Mouse (Mus musculus) embryonic facial prominence, embryonic 10.5 days (tissue): ENCODE measurements around the gene Akap9. TPM values are rescaled to one million over a fixed set of nuclear protein-coding genes. Genes with fewer than 3 reads are reported as not detected.
"Not testable (repeated sequence)": the region's sequence is repeated elsewhere in the genome, so short reads cannot be mapped to it uniquely, and the experiment has no call there.

Source experiments
- DNase-seq: peaks from one replicate; pipeline ENCODE4 v3.0.0-alpha.2; 2017; ENCODE audit warnings: low spot score
- H3K27ac ChIP-seq: fragments of 300-500 bp; sonication (generic); replicated peaks from 2 replicates; pipeline ENCODE4 v1.5.1; 2016; ENCODE audit warnings: mild to moderate bottlenecking
- H3K27me3 ChIP-seq: fragments of 300-500 bp; sonication (generic); replicated peaks from 2 replicates; pipeline ENCODE4 v1.6.1; 2016; ENCODE audit warnings: low read depth, mild to moderate bottlenecking; ENCODE audit not compliant: poor library complexity, severe bottlenecking
- H3K36me3 ChIP-seq: fragments of 300-500 bp; sonication (generic); replicated peaks from 2 replicates; pipeline ENCODE4 v1.6.1; 2016; ENCODE audit warnings: mild to moderate bottlenecking, moderate library complexity
- H3K4me1 ChIP-seq: fragments of 300-500 bp; sonication (generic); 2 replicates; pipeline ENCODE4 v1.6.1; 2016
- H3K4me3 ChIP-seq: fragments of 300-500 bp; sonication (generic); 2 replicates; pipeline ENCODE4 v1.5.1; 2016; ENCODE audit warnings: mild to moderate bottlenecking, moderate library complexity
- H3K9me3 ChIP-seq: fragments of 300-500 bp; sonication (generic); 2 replicates; pipeline ENCODE4 v1.6.1; 2016; ENCODE audit warnings: mild to moderate bottlenecking
- WGBS: fragments of 180-500 bp; shearing (Covaris S2); methylation state at CpG from one replicate; pipeline ENCODE4 v1.1.7; 2016; 5-methylcytosine and 5-hydroxymethylcytosine counted together
- polyA plus RNA-seq: library from polyadenylated mRNA; unstranded; fragments of >200 nt; fragmentation: Nextera tagmentation; extraction: Ambion mirVana; gene quantifications from 2 replicates; pipeline ENCODE4 v1.2.1, GENCODE M21; 2016

Gene Akap9
- polyA plus RNA-seq = 113 and 119 TPM in 2 replicates

- H3K4me1 ChIP-seq = peaks cover 27% of the 10 kb centered on the region
- H3K9me3 ChIP-seq = no peaks in the 10 kb centered on the region
- H3K36me3 ChIP-seq = 0 out of 2 replicates have a peak, but pooled peaks cover 5% of the 10 kb centered on the region
- H3K27me3 ChIP-seq = no peaks in the 10 kb centered on the region
- WGBS = under 1% methylated on average over 82 of the region's 82 CpGs
- peak; percentile 81 for DNase-seq
- peak within 1 kb of the TSS; percentile 96 for H3K27ac ChIP-seq
- peak within 1 kb of the TSS; percentile 72 for H3K4me3 ChIP-seq
Measured at GRCm38 (mm10) chr5:3927801-3928689, at the start of gene Akap9. Gene Akap9 (plus strand): TSS chr5:3928054.

GRCm38 (mm10) chr5:3886862-3887261 lies 41.0 kb upstream of the Akap9 start:
- DNase-seq, H3K4me1 ChIP-seq: not testable (repeated sequence)
- 88% methylated on average over 7 of the region's 7 CpGs for WGBS

GRCm38 (mm10) chr5:3889201-3889600 lies 38.7 kb upstream of the Akap9 start:
- H3K36me3 ChIP-seq = no peaks in the 10 kb centered on the region; the same call in 1 of the 2 replicates
- H3K4me1 ChIP-seq = peaks cover 5% of the 10 kb centered on the region
- DNase-seq = no peak
- no peak overlapping the region for H3K27ac ChIP-seq
- no peaks in the 10 kb centered on the region for H3K27me3 ChIP-seq
- H3K9me3 ChIP-seq = no peaks in the 10 kb centered on the region
- H3K4me3 ChIP-seq = no peak overlapping the region

More at GRCm38 (mm10) chr5:3886862-3887261, 41.0 kb upstream of the Akap9 start:
- not testable (repeated sequence) for H3K36me3 ChIP-seq, H3K27ac ChIP-seq, H3K27me3 ChIP-seq, H3K9me3 ChIP-seq, H3K4me3 ChIP-seq

GRCm38 (mm10) chr5:3893459-3894293 lies 34.2 kb upstream of the Akap9 start, which contains the start of gene Mterf1a:
Gene Mterf1a (minus strand): TSS chr5:3893933.
- H3K4me1 ChIP-seq, H3K27ac ChIP-seq, DNase-seq, H3K27me3 ChIP-seq, H3K36me3 ChIP-seq, H3K9me3 ChIP-seq: not testable (repeated sequence)
- peak within 1 kb of the TSS; percentile 57 for H3K4me3 ChIP-seq
- 1% methylated on average over 11 of the region's 47 CpGs for WGBS

GRCm38 (mm10) chr5:3894294-3894619 lies 33.6 kb upstream of the Akap9 start:
- 93% methylated on average over 4 of the region's 4 CpGs for WGBS
- not testable (repeated sequence) for DNase-seq, H3K4me1 ChIP-seq, H3K36me3 ChIP-seq, H3K27ac ChIP-seq, H3K9me3 ChIP-seq, H3K27me3 ChIP-seq
- peak overlapping the region; percentile 40; the same call in 1 of the 2 replicates for H3K4me3 ChIP-seq

- no peak overlapping the region for H3K4me3 ChIP-seq
- no peaks in the 10 kb centered on the region for H3K36me3 ChIP-seq
- WGBS = 61% methylated on average over 2 of the region's 2 CpGs
- no peak overlapping the region for H3K27ac ChIP-seq
- no peaks in the 10 kb centered on the region for H3K4me1 ChIP-seq
- H3K9me3 ChIP-seq = no peaks in the 10 kb centered on the region
- DNase-seq = no peak
- H3K27me3 ChIP-seq = no peaks in the 10 kb centered on the region
Measured at GRCm38 (mm10) chr5:3905471-3905870, 22.4 kb upstream of the Akap9 start.

- no peak overlapping the region for H3K4me3 ChIP-seq
- no peak overlapping the region for H3K27ac ChIP-seq
- 88% methylated on average over 2 of the region's 2 CpGs for WGBS
- peaks cover 3% of the 10 kb centered on the region for H3K4me1 ChIP-seq
- H3K36me3 ChIP-seq = no peaks in the 10 kb centered on the region
- no peak for DNase-seq
- no peaks in the 10 kb centered on the region for H3K27me3 ChIP-seq
- H3K9me3 ChIP-seq = no peaks in the 10 kb centered on the region
Measured at GRCm38 (mm10) chr5:3922350-3922749, 5.5 kb upstream of the Akap9 start.

- no peak for DNase-seq
- no peak overlapping the region for H3K4me3 ChIP-seq
Measured at GRCm38 (mm10) chr5:3926666-3927065, 1.2 kb upstream of the Akap9 start.

GRCm38 (mm10) chr5:3928690-3929046 lies 814 bp downstream of the Akap9 start:
- H3K4me1 ChIP-seq = peaks cover 27% of the 10 kb centered on the region
- peak overlapping the region; percentile 96 for H3K27ac ChIP-seq
- 0% methylated on average over 12 of the region's 12 CpGs for WGBS
- peak overlapping the region; percentile 72 for H3K4me3 ChIP-seq
- no peaks in the 10 kb centered on the region for H3K9me3 ChIP-seq
- H3K36me3 ChIP-seq = 0 out of 2 replicates have a peak, but pooled peaks cover 9% of the 10 kb centered on the region
- DNase-seq = no peak
- no peaks in the 10 kb centered on the region for H3K27me3 ChIP-seq

More at GRCm38 (mm10) chr5:3926666-3927065, 1.2 kb upstream of the Akap9 start:
- no peaks in the 10 kb centered on the region for H3K27me3 ChIP-seq
- H3K27ac ChIP-seq = no peak overlapping the region
- 50% methylated on average over 4 of the region's 4 CpGs for WGBS
- peaks cover 27% of the 10 kb centered on the region for H3K4me1 ChIP-seq
- no peaks in the 10 kb centered on the region for H3K36me3 ChIP-seq
- H3K9me3 ChIP-seq = no peaks in the 10 kb centered on the region

- Histone ChIP-seq H3K27ac (no peak overlapping the region), H3K9me3 (no peaks in the 10 kb centered on the region), H3K36me3 (peaks cover 13% of the 10 kb centered on the region; the same call in 1 of the 2 replicates), H3K4me3 (no peak overlapping the region), H3K4me1 (peaks cover 27% of the 10 kb centered on the region), H3K27me3 (no peaks in the 10 kb centered on the region)
- WGBS = 78% methylated on average over 5 of the region's 5 CpGs
- no peak for DNase-seq
Measured at GRCm38 (mm10) chr5:3930760-3931159, 2.9 kb downstream of the Akap9 start.

GRCm38 (mm10) chr5:3931636-3932035 lies 3.8 kb downstream of the Akap9 start:
- Histone ChIP-seq H3K27me3 (no peaks in the 10 kb centered on the region), H3K9me3 (no peaks in the 10 kb centered on the region), H3K27ac (no peak overlapping the region), H3K4me1 (peaks cover 27% of the 10 kb centered on the region), H3K4me3 (no peak overlapping the region), H3K36me3 (peaks cover 13% of the 10 kb centered on the region; the same call in 1 of the 2 replicates)
- DNase-seq = no peak
- WGBS = 85% methylated on average over 3 of the region's 3 CpGs

- 94% methylated on average over 3 of the region's 3 CpGs for WGBS
- Histone ChIP-seq H3K27ac (no peak overlapping the region), H3K36me3 (peaks cover 15% of the 10 kb centered on the region), H3K9me3 (no peaks in the 10 kb centered on the region), H3K4me1 (peaks cover 21% of the 10 kb centered on the region), H3K4me3 (no peak overlapping the region), H3K27me3 (no peaks in the 10 kb centered on the region)
- no peak for DNase-seq
Measured at GRCm38 (mm10) chr5:3933551-3933950, 5.7 kb downstream of the Akap9 start.
